Mouse (Mus musculus) Patski (cell line): ENCODE results near the gene Ankrd35. TPM values are rescaled to one million over a fixed set of nuclear protein-coding genes. Genes with fewer than 3 reads are reported as not detected.
"Not testable (repeated sequence)": the region's sequence is repeated elsewhere in the genome, so short reads cannot be mapped to it uniquely, and the experiment has no call there.

Source experiments
- ATAC-seq: fragments of 100-300 bp; one replicate; pipeline ENCODE4 v1.8.0; 2021
- CTCF ChIA-PET: fragments of 350-600 bp; sonication (Branson Sonifier 250); formaldehyde crosslinking; loops from one replicate; lab custom pipeline; 2022; ENCODE audit warnings: inconsistent platforms; lab: Charles Lee
- POLR2A ChIA-PET: fragments of 350-600 bp; sonication (Branson Sonifier 250); formaldehyde crosslinking; loops from one replicate; lab custom pipeline; 2022; ENCODE audit warnings: antibody characterized with exemption, inconsistent platforms; lab: Charles Lee
- DNase-seq: peaks from one replicate; pipeline ENCODE4 v3.0.0-alpha.2; 2011; ENCODE audit warnings: low read depth, low spot score
- H3K27me3 ChIP-seq: fragments of 371-371 bp; one replicate; pipeline ENCODE4 v1.5.1; 2021
- CTCF ChIP-seq: fragments of 100-300 bp; IDR thresholded peaks from one replicate; pipeline ENCODE4 v1.5.1; 2021
- in situ Hi-C: fragments of 300-500 bp; cut with MboI; formaldehyde crosslinking; loops from 3 replicates; pipeline ENCODE4 v1.11.1; 2018; ENCODE audit warnings: low pct_unique_long_range_greater_than_20kb, mixed read lengths
- polyA plus RNA-seq: library from polyadenylated mRNA; unstranded; gene quantifications from one replicate; pipeline ENCODE4 v1.2.3, GENCODE M21; 2021

Gene Ankrd35
- polyA plus RNA-seq, 1 experiment from 2014 or later = 0.09 TPM

DNA sequence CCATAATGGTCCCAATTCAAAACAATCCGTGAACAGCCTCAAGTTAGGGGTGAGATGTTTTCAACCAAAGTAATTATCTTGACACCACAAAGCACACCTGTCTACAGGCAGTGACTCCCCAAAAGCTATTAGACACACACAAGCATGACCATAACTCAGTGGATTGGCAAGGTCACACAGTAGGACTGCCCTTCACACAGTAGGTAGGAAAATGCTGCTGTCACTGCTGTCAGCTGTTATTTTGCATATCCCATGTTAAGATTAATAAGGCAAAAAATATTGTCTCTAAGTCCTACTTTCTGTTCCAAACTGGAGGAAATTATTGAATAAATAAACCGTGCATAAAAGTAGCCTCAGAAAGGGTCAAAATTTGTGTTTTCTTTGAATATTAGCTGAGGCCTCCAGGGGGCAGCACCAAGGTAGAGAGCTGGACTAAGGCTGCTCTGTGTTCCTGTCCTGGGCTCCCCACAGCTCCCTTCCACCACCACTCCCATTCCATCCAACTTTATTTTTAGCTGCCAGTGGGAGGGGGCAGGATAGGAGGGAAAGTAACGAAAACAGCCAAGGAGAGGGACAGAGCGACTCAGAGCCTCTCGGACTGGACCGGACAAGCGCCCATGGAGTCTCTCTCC is 24.8 kb upstream of the Ankrd35 start, which contains the start of gene Itga10:
Itga10 (plus strand) TSS at position 567 of the 632 bp plus-strand sequence.
- peak; percentile 32 for ATAC-seq

DNA sequence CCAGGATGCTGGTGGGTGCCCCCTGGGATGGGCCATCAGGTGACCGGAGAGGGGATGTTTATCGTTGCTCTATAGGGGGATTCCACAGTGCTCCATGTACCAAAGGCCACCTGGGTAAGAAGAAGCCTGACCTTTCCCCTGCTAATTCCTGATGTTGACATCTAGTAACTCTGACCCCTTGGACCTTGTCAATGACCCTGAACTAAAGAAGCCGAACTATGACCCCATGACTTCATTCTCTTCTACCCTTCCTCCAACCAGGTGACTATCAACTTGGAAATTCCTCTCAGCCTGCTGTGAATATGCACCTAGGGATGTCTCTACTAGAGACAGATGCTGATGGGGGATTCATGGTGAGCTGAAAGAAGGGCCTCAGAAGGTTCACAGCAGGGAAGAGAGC is 22.6 kb upstream of the Ankrd35 start:
- ATAC-seq (no peak), DNase-seq (no peak)
- no peak for TF ChIP-seq CTCF
- POLR2A ChIA-PET = no interaction called here
- H3K27me3 ChIP-seq = no peaks in the 10 kb centered on the region
- in situ Hi-C loops = no loop called here
- CTCF ChIA-PET = interaction anchor here (1.2 to 4.2 kb wide), 5 partner anchors 8 to 53 kb away, joined by 3 to 30 read pairs (median 3); no protein-coding TSS in a partner anchor

More for the DNA sequence above, 24.8 kb upstream of the Ankrd35 start, which contains the start of gene Itga10:
- no peak for DNase-seq
- no peak for TF ChIP-seq CTCF
- ChIA-PET CTCF (interaction anchor here (0.6 to 4.2 kb wide), 18 partner anchors 8 to 113 kb away, joined by 3 to 30 read pairs (median 4); partner anchors contain the start of gene Pias3), POLR2A (interaction anchor here (1.4 kb wide), 1 partner anchor 18 kb away, joined by 7 read pairs; no protein-coding TSS in a partner anchor)
- in situ Hi-C loops = no loop called here
- no peaks in the 10 kb centered on the region for H3K27me3 ChIP-seq

DNA sequence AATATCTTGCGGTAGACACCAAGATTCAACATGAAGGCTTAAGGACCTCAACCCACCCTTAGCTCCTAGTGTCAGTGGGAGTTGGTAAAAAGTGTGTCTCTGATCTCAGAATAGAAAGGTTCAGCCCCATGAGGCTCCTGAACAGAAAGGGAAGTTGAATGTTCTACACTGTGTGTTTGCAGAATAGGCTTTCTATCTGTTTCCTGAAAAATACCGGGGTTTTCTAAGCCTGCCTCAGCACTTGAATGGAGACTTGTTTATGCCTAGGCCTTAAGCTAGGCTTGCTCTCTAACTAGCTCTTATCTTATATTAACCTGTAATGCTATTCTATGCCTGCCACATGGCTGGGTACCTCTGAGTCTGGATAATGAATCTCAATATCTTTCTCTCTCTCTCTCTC is 9.0 kb upstream of the Ankrd35 start:
- in situ Hi-C loops = no loop called here
- CTCF ChIA-PET = interaction anchor here (0.7 to 4.4 kb wide), 8 partner anchors 10 to 81 kb away, joined by 3 to 30 read pairs (median 3); partner anchors contain the start of gene Itga10
- POLR2A ChIA-PET = interaction anchor here (0.6 kb wide), 1 partner anchor 18 kb away, joined by 4 read pairs; no protein-coding TSS in a partner anchor
- no peak for TF ChIP-seq CTCF
- DNase-seq = no peak
- no peaks in the 10 kb centered on the region for H3K27me3 ChIP-seq
- no peak for ATAC-seq

DNA sequence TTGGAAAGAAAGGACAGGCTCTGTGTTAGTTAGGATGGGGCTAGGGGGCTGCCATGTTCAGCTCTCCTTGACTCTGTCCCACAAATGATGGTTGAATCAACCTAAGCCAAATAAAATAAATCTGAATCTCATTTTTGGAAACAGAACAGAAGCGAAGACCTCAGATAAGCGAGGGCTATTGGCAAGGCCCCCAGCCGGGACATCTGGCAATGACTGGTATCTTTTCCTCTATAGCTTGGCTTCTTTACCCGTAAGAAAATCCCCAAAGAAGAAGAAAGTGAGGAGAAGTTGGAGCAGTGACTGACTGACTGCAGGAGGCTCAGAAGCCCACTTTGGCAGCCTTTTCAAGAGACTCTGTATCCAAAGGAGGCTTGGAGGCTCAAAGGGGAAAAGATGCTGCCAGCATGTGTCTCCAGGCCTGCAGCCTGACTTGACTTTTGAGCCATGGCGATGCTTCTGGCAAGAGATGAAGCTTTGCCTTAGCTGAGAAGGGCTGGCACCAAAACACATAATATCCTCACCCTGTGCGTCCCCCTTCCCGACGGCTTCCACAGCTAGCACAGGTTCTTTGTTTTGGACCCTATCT is 7.1 kb upstream of the Ankrd35 start:
- ATAC-seq (no peak), DNase-seq (no peak)
- TF ChIP-seq CTCF = no peak
- in situ Hi-C loops = no loop called here
- H3K27me3 ChIP-seq = no peaks in the 10 kb centered on the region
- POLR2A ChIA-PET = interaction anchor here (0.8 to 1.3 kb wide), 3 partner anchors 18 to 87 kb away, joined by 3 to 7 read pairs (median 4); partner anchors contain the start of gene Itga10
- CTCF ChIA-PET = interaction anchor here (0.6 to 2.1 kb wide), 17 partner anchors 10 to 820 kb away, joined by 3 to 18 read pairs (median 4); partner anchors contain the start of genes Gm16253, Itga10, Nudt17 and Rbm8a

DNA sequence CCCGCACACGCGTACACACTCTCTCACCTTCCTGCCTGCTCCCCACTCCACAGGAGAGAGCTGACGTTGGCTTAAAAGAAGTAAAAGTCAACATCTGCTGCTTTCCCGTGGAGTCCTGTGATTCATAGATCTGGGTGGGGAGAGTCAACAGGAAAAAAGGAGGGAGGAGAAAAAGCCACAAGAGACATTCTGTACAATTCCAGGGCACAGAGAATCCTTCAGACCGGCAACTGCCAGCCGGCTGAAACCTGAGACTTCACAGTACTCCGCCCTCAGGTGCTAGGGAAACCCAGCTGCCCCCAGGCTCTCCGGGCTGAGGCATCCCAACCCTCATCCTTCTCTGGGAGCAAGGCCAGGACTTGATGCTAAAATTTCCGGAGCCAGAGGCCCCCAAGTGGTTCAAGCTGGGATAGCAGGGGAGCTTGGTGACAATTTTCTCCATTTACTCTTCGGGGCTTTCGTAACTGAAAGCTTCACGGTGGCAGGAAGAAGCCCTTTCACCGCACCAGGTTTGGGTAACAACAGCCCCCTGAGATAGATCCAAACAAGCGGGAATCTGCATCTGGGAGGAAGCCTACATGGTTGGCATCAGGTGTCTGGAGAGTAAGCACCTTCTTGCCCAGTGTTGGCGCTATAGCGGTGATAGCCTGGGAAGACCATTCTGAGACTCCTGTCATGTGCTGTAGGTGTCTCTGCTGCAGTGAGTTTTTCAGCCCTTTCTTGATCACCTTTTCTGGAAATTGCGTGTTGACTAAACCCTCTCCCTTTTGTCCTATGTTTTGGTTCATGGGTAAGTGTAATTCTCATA is 6.3 kb upstream of the Ankrd35 start:
- ChIA-PET CTCF (interaction anchor here (0.7 to 2.1 kb wide), 21 partner anchors 9 to 122 kb away, joined by 3 to 18 read pairs (median 4); partner anchors contain the start of genes Gm16253, Itga10, Nudt17 and Rbm8a), POLR2A (interaction anchor here (1.2 to 1.3 kb wide), 2 partner anchors 19 to 34 kb away, joined by 4 to 7 read pairs; partner anchors contain the start of gene Itga10)
- DNase-seq = peak; percentile 99
- peak; percentile 95 for ATAC-seq
- TF ChIP-seq CTCF = peak; percentile 91
- H3K27me3 ChIP-seq = no peaks in the 10 kb centered on the region
- in situ Hi-C loops = no loop called here

DNA sequence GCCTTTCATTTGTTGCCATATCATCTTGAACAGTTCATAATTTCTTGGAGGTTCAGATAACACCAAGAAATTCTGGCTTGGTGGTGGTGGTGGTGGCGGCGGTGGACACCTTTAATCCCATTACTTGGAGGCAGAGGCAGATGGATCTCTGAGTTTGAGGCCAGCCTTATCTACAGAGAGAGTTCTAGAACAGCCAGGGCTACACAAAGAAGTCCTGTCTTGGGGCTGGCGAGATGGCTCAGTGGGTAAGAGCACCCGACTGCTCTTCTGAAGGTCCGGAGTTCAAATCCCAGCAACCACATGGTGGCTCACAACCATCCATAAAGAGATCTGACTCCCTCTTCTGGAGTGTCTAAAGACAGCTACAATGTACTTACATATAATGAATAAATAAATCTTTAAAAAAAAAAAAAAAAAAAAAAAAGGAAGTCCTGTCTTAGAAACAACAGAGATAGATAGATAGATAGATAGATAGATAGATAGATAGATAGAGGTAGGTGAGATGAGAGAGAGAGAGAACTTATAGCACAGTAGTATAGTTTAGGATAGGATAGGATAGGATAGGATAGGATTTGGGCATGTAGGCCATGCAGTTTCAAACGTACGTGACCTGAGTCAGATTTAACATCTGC is 4.1 kb upstream of the Ankrd35 start:
- CTCF ChIA-PET = interaction anchor here (1.1 to 2.9 kb wide), 2 partner anchors 20 to 33 kb away, joined by 4 to 15 read pairs; partner anchors contain the start of gene Itga10
- DNase-seq, in situ Hi-C loops, ATAC-seq, H3K27me3 ChIP-seq: not testable (repeated sequence)
- POLR2A ChIA-PET = interaction anchor here (0.8 kb wide), 1 partner anchor 10 kb away, joined by 3 read pairs; no protein-coding TSS in a partner anchor

DNA sequence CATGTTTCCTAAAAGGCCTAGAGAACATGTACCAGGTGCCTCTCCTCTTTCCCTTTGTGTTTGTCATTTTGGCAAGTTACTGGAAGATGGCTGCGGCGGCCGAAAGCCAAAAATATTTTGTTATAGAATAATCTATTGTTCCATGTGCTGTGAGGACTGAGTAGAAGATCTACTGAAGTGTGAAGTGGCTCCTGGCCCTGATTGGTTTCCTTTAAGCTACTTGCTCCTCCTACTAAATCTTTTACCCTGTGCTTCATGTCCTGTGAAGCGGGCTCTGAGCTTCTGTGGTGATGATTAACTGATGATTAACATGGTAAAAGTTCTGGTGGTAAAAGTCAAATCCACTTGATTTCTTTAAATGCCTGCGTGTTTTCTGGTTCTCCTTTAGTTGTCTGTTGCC is 3.0 kb upstream of the Ankrd35 start:
- in situ Hi-C loops = no loop called here
- TF ChIP-seq CTCF = no peak
- peak; percentile 76 for DNase-seq
- ATAC-seq = peak; percentile 38
- no peaks in the 10 kb centered on the region for H3K27me3 ChIP-seq
- ChIA-PET POLR2A (interaction anchor here (1.1 to 1.2 kb wide), 3 partner anchors 30 to 36 kb away, joined by 3 to 5 read pairs (median 5); no protein-coding TSS in a partner anchor), CTCF (interaction anchor here (0.7 to 3.4 kb wide), 15 partner anchors 9 to 125 kb away, joined by 3 to 28 read pairs (median 4); partner anchors contain the start of genes Itga10, Nudt17 and Pias3)

DNA sequence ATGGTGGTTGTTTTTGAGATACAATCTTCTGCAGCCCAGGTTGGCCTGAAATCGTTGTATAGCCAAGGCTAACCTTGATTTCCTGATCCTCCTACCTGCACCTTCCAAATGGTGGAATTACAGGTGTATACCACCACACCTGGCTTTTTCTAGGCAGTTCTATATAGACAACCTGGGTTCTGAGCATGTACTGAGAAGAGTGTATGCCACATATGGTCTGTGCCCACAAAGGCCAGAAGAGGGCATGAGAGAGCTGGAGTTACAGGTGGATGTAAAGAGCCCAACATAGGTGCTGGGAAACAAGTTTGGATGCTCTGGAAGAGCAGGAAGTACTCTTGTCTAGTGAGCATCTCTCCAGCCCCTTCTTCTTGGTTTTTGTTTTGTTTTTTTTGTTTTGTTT is 2.6 kb upstream of the Ankrd35 start:
- no peaks in the 10 kb centered on the region for H3K27me3 ChIP-seq
- in situ Hi-C loops = no loop called here
- DNase-seq (peak; percentile 67), ATAC-seq (peak; percentile 49)
- ChIA-PET POLR2A (interaction anchor here (1.1 to 1.2 kb wide), 3 partner anchors 29 to 35 kb away, joined by 3 to 5 read pairs (median 5); no protein-coding TSS in a partner anchor), CTCF (interaction anchor here (0.6 to 3.4 kb wide), 19 partner anchors 9 to 126 kb away, joined by 3 to 28 read pairs (median 4); partner anchors contain the start of genes Itga10, Nudt17 and Pias3)
- TF ChIP-seq CTCF = peak; percentile 94
